Mouse (Mus musculus) kidney, adult 2 months (tissue): ENCODE measurements around the gene Rplp0. TPM values are rescaled to one million over a fixed set of nuclear protein-coding genes. Genes with fewer than 3 reads are reported as not detected.
A peak's percentile ranks its signal among the peaks of the same experiment; 100 is the strongest.

Source experiments
- DNase-seq: peaks from one replicate; pipeline ENCODE4 v3.0.0; 2021
- H3K27ac ChIP-seq: fragments of 200-500 bp; 2 replicates; pipeline ENCODE4 v1.5.1; 2012; ENCODE audit warnings: low read depth, low read length, control low read depth, inconsistent platforms; ENCODE audit not compliant: insufficient read depth
- H3K27me3 ChIP-seq: fragments of 200-500 bp; replicated peaks from 2 replicates; pipeline ENCODE4 v1.6.1; 2012; ENCODE audit warnings: mild to moderate bottlenecking, moderate library complexity, low read length, inconsistent platforms; ENCODE audit not compliant: control insufficient read depth, insufficient read depth
- H3K36me3 ChIP-seq: fragments of 200-500 bp; 2 replicates; pipeline ENCODE4 v1.6.1; 2012; ENCODE audit warnings: mild to moderate bottlenecking, moderate library complexity, low read length, inconsistent platforms; ENCODE audit not compliant: control insufficient read depth, insufficient read depth
- H3K4me1 ChIP-seq: fragments of 200-500 bp; 2 replicates; pipeline ENCODE4 v1.6.1; 2011; ENCODE audit warnings: low read length; ENCODE audit not compliant: control insufficient read depth, insufficient read depth
- H3K4me3 ChIP-seq: fragments of 200-500 bp; 2 replicates; pipeline ENCODE4 v1.5.1; 2011; ENCODE audit warnings: mild to moderate bottlenecking, low read depth, low read length, control low read depth; ENCODE audit not compliant: insufficient read depth
- CTCF ChIP-seq: fragments of 200-500 bp; conservative IDR thresholded peaks from 2 replicates; pipeline ENCODE4 v1.5.1; 2011; ENCODE audit warnings: low read depth, mild to moderate bottlenecking, control low read depth, low read length, moderate library complexity, mixed read lengths; ENCODE audit not compliant: insufficient read depth, insufficient read length
- POLR2A ChIP-seq: fragments of 200-500 bp; IDR thresholded peaks from one replicate; pipeline ENCODE4 v1.6.1; 2011; ENCODE audit warnings: low read depth, low read length, control low read depth
- WGBS: fragments of 180-500 bp; shearing (Covaris S2); methylation state at CpG from one replicate; pipeline ENCODE4 v1.1.7; 2018; 5-methylcytosine and 5-hydroxymethylcytosine counted together
- polyA plus RNA-seq: library from polyadenylated mRNA; depleted of rRNA; stranded (reverse); fragments of >200 nt; gene quantifications from 2 replicates; pipeline ENCODE4 v1.2.3, GENCODE M21; 2012

Gene Rplp0
- polyA plus RNA-seq, 1 experiment, result 1,337 TPM

- no peak overlapping the region for H3K4me3 ChIP-seq
Measured at GRCm38 (mm10) chr5:115563771-115564585, 4.7 kb downstream of the Rplp0 start.

GRCm38 (mm10) chr5:115564737-115565393 lies 5.6 kb downstream of the Rplp0 start, which contains the start of gene Gcn1l1:
Gene Gcn1l1 (plus strand): TSS chr5:115565254.
- H3K4me1 ChIP-seq, result peaks cover 29% of the 10 kb centered on the region

More at GRCm38 (mm10) chr5:115563771-115564585, 4.7 kb downstream of the Rplp0 start:
- Histone ChIP-seq H3K36me3 (peaks cover 2% of the 10 kb centered on the region; the same call in 1 of the 2 replicates), H3K27ac (no peak overlapping the region), H3K4me1 (peaks cover 21% of the 10 kb centered on the region), H3K27me3 (no peaks in the 10 kb centered on the region)
- TF ChIP-seq CTCF, result no peak
- TF ChIP-seq POLR2A, result no peak
- WGBS, result 54% methylated on average over 5 of the region's 5 CpGs
- no peak for DNase-seq

GRCm38 (mm10) chr5:115565403-115565802 lies 6.1 kb downstream of the Rplp0 start:
- peaks cover 2% of the 10 kb centered on the region; the same call in 1 of the 2 replicates for H3K36me3 ChIP-seq
- H3K4me1 ChIP-seq, result peaks cover 29% of the 10 kb centered on the region
- TF ChIP-seq POLR2A (no peak), CTCF (no peak)
- WGBS, result under 1% methylated on average over 39 of the region's 46 CpGs
- DNase-seq, result no peak
- H3K27me3 ChIP-seq, result no peaks in the 10 kb centered on the region
- H3K27ac ChIP-seq, result peak overlapping the region; percentile 8; the same call in 1 of the 2 replicates
- H3K4me3 ChIP-seq, result peak overlapping the region; percentile 85

More at GRCm38 (mm10) chr5:115564737-115565393, 5.6 kb downstream of the Rplp0 start, which contains the start of gene Gcn1l1:
- 5% methylated on average over 55 of the region's 55 CpGs for WGBS
- Histone ChIP-seq H3K36me3 (peaks cover 2% of the 10 kb centered on the region; the same call in 1 of the 2 replicates), H3K27me3 (no peaks in the 10 kb centered on the region), H3K27ac (peak within 1 kb of the TSS; percentile 21), H3K4me3 (peak within 1 kb of the TSS; percentile 85)
- DNase-seq, result peak; percentile 83
- TF ChIP-seq POLR2A (no peak), CTCF (no peak)

DNA sequence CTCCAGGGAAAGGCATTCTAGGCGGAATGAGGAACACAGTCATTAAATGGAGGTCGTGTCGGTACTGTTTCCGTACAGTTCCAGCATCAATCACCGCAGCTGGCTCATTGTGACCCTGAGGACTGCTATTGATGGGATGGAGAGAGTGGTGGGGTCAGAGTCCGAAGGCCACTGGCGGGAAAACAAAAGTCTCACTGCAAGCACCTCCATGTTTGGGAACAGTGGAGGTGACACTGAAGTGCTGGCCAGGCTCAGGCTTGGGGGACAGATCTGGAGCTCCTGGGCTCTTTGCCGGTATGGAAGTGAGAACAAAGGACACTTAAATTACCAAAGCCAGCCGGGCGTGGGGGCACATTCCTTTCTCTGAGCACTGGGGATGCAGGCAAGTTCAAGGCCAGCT lies 9.4 kb downstream of the Rplp0 start:
- H3K27ac ChIP-seq, result peak overlapping the region; percentile 96
- H3K4me1 ChIP-seq, result peaks cover 43% of the 10 kb centered on the region
- no peak overlapping the region for H3K4me3 ChIP-seq
- H3K27me3 ChIP-seq, result no peaks in the 10 kb centered on the region
- no peaks in the 10 kb centered on the region for H3K36me3 ChIP-seq
- peak; percentile 78 for DNase-seq
- TF ChIP-seq CTCF (no peak), POLR2A (no peak)
- 8% methylated on average over 10 of the region's 10 CpGs for WGBS

DNA sequence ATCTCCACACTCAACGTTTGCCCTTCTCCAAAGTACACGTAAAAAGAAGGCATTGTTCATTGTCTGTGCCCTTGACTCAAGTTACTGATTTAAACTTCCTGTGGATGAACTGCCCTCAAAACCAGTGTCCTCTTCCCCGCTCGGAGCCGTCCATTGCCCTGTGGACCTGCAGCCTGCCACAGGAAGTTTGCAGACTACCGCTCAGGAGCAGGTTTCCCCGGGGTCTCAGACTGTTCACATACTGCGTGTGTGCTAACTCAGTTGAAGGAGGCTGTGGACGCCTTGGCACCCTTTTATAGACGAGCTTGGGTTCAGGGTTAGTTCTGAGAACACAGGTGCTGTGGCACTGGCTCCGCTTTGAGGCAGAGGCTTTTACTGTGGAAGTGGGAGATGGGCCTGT lies 10.0 kb downstream of the Rplp0 start:
- WGBS, result 41% methylated on average over 11 of the region's 11 CpGs
- Histone ChIP-seq H3K4me3 (no peak overlapping the region), H3K27me3 (no peaks in the 10 kb centered on the region), H3K4me1 (peaks cover 49% of the 10 kb centered on the region), H3K36me3 (no peaks in the 10 kb centered on the region), H3K27ac (peak overlapping the region; percentile 96)
- TF ChIP-seq CTCF (no peak), POLR2A (no peak)
- no peak for DNase-seq

- peaks cover 53% of the 10 kb centered on the region for H3K4me1 ChIP-seq
- H3K27ac ChIP-seq, result peak overlapping the region; percentile 96
- no peak for TF ChIP-seq POLR2A
- TF ChIP-seq CTCF, result no peak
- DNase-seq, result peak; percentile 58
- no peaks in the 10 kb centered on the region for H3K36me3 ChIP-seq
- H3K4me3 ChIP-seq, result no peak overlapping the region
- no peaks in the 10 kb centered on the region for H3K27me3 ChIP-seq
- 59% methylated on average over 4 of the region's 4 CpGs for WGBS
Measured at GRCm38 (mm10) chr5:115569721-115570120, 10.5 kb downstream of the Rplp0 start.

GRCm38 (mm10) chr5:115571086-115571485 lies 11.8 kb downstream of the Rplp0 start:
- peaks cover 52% of the 10 kb centered on the region for H3K4me1 ChIP-seq
- TF ChIP-seq POLR2A (no peak), CTCF (no peak)
- WGBS, result 87% methylated on average over 7 of the region's 7 CpGs

More at GRCm38 (mm10) chr5:115571086-115571485, 11.8 kb downstream of the Rplp0 start:
- Histone ChIP-seq H3K36me3 (no peaks in the 10 kb centered on the region), H3K27ac (no peak overlapping the region), H3K4me3 (no peak overlapping the region), H3K27me3 (no peaks in the 10 kb centered on the region)
- no peak for DNase-seq
